Mouse (Mus musculus) G1E (cell line): ENCODE results near the gene Scube2.

Experiments
- CTCF ChIP-seq: IDR thresholded peaks from 2 replicates; pipeline ENCODE4 v1.5.1; 2012; ENCODE audit warnings: low read depth, low read length, inconsistent platforms, mixed read lengths
- GATA1 ChIP-seq: IDR thresholded peaks from 2 replicates; pipeline ENCODE4 v1.6.1; 2012; ENCODE audit warnings: borderline replicate concordance, low read length, inconsistent platforms, mixed read lengths
- GATA2 ChIP-seq: IDR thresholded peaks from 2 replicates; pipeline ENCODE4 v1.6.1; 2012; ENCODE audit warnings: low read depth, low read length, inconsistent platforms, borderline replicate concordance
- POLR2AphosphoS5 ChIP-seq: IDR thresholded peaks from 2 replicates; pipeline ENCODE4 v1.6.1; 2012; ENCODE audit warnings: low read depth, low read length, inconsistent platforms; ENCODE audit not compliant: insufficient replicate concordance
- TAL1 ChIP-seq: conservative IDR thresholded peaks from 2 replicates; pipeline ENCODE4 v1.6.1; 2012; ENCODE audit warnings: low read depth, low read length, inconsistent platforms, mixed read lengths

DNA sequence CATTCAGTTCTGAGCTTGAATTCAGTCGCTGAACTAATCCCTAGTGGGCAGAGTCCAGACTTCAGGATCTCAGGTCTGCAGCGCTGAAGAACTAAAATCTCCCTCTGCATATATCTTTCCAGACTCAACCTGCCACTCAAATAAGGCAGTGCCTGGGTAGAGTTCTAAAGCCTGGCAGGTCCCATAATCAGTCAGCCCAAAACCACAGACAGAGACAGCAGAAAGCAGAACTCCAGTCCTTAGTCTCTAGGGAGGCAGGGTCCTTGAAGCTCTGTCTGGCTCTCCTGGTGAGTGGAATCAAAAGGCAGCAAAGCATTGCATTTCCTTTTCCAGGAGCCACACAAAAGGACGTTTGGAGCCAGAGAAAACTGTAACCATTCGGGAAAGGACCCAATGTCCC lies 1.9 kb downstream of the Scube2 start:
- no peak for TF ChIP-seq CTCF
- no peak for TF ChIP-seq TAL1
- TF ChIP-seq GATA1 = no peak
- TF ChIP-seq GATA2 = no peak
- no peak for TF ChIP-seq POLR2AphosphoS5
